Mouse (Mus musculus) lung, adult 2 months (tissue): ENCODE measurements around the gene Epha4.

Experiments
- CTCF ChIP-seq: fragments of 200-500 bp; IDR thresholded peaks from 2 replicates; pipeline ENCODE4 v1.5.1; 2011; ENCODE audit warnings: mild to moderate bottlenecking, low read length, control low read depth; ENCODE audit not compliant: insufficient read depth
- POLR2A ChIP-seq: fragments of 200-500 bp; IDR thresholded peaks from 2 replicates; pipeline ENCODE4 v1.6.1; 2011; ENCODE audit warnings: low read depth, mild to moderate bottlenecking, control low read depth, low read length, borderline replicate concordance; ENCODE audit errors: extremely low read depth

- TF ChIP-seq POLR2A (no peak), CTCF (no peak)
Measured at GRCm38 (mm10) chr1:77471447-77471846, 43.4 kb downstream of the Epha4 start.
